Mouse (Mus musculus) gastrocnemius, postnatal 4 days (tissue): ENCODE results near the gene Clca1. TPM values are rescaled to one million over a fixed set of nuclear protein-coding genes. Genes with fewer than 3 reads are reported as not detected.

Experiments used
- total RNA-seq, 2 experiments: library from RNA; stranded (reverse); gene quantifications; 2 replicates each; pipeline ENCODE4 v1.2.3; 2021

The Clca1 gene
- total RNA-seq, 2 experiments from 2014 or later: not detected

Other genes starting within 250 kb of the Clca1 start
- gene Clca3a2, start 213.3 kb downstream of the Clca1 start, total RNA-seq: under 1 TPM in 1 of 2 experiments, not detected in 1; 0.10 TPM
- not detected for gene Clca3b, start 183.4 kb downstream of the Clca1 start, total RNA-seq
- gene Clca4b, start 100.2 kb downstream of the Clca1 start, total RNA-seq: not detected
- not detected for gene Clca4a, start 57.7 kb downstream of the Clca1 start, total RNA-seq
- under 1 TPM; 0.75 to 0.81 TPM for gene Clca2, start 66.7 kb upstream of the Clca1 start, total RNA-seq
- gene Odf2l, start 85.8 kb upstream of the Clca1 start, total RNA-seq: 10 to 100 TPM; 11.3 to 17.6 TPM